Mouse (Mus musculus): ENCODE measurements around the gene Krt33a. TPM values are rescaled to one million over a fixed set of nuclear protein-coding genes. Genes with fewer than 3 reads are reported as not detected.

Krt33a gene
- polyA plus RNA-seq, 1 experiment from 2014 or later: not detected

DNA sequence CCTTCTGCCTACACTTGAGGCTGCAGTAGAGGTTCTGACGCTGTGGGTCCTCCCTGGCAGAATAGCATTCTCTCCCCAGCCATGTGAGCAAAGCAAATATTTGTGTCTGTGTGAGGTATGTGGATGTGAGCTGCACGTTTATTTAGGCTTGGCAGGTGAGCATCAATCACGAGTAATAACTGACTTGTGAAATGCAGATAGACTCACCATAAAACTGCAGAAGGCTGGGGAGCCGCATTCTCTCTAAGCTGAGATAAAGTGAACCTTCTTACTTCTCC is 21.7 kb downstream of the Krt33a start:
- Histone ChIP-seq H3K9ac (ENCODE audit: low read depth, low read length) (no peak overlapping the region), H3K4me1 (replicated peaks; ENCODE audit: control insufficient read depth, insufficient read depth, low read length) (no peaks in the 10 kb centered on the region), H3K27me3 (replicated peaks; ENCODE audit: control insufficient read depth, insufficient read depth, low read length) (no peaks in the 10 kb centered on the region), H3K4me2 (no peak overlapping the region), H3K36me3 (ENCODE audit: control insufficient read depth, insufficient read depth, low read length) (no peaks in the 10 kb centered on the region), H3K9me3 (ENCODE audit: control insufficient read depth, low read length) (no peaks in the 10 kb centered on the region), H3K27ac (ENCODE audit: low read depth, low read length) (no peak overlapping the region), H3K4me3 (ENCODE audit: low read depth, low read length) (no peak overlapping the region)
- ATAC-seq (replicated peaks; ENCODE audit: low FRiP score) (no peak), DNase-seq (ENCODE audit: low spot score) (no peak)
- 57% methylated on average over 4 of the region's 4 CpGs for WGBS

- Histone ChIP-seq H3K9ac (ENCODE audit: low read depth, low read length) (no peak within 1 kb of the TSS), H3K4me2 (no peak within 1 kb of the TSS), H3K9me3 (ENCODE audit: control insufficient read depth, low read length) (no peaks in the 10 kb centered on the region), H3K36me3 (ENCODE audit: control insufficient read depth, insufficient read depth, low read length) (no peaks in the 10 kb centered on the region), H3K4me1 (replicated peaks; ENCODE audit: control insufficient read depth, insufficient read depth, low read length) (no peaks in the 10 kb centered on the region), H3K27me3 (replicated peaks; ENCODE audit: control insufficient read depth, insufficient read depth, low read length) (no peaks in the 10 kb centered on the region), H3K27ac (ENCODE audit: low read depth, low read length) (no peak within 1 kb of the TSS), H3K4me3 (ENCODE audit: low read depth, low read length) (no peak within 1 kb of the TSS)
- no peak for ATAC-seq (replicated peaks; ENCODE audit: low FRiP score)
- WGBS: 27% methylated on average over 25 of the region's 26 CpGs
- DNase-seq (ENCODE audit: low spot score): no peak
These were observed 22.2 kb downstream of the Krt33a start, which contains the start of gene Krtap17-1 for GRCm38 (mm10) chr11:99993620-99994383. Krtap17-1 (minus strand) TSS chr11:99993994.

- ATAC-seq (replicated peaks; ENCODE audit: low FRiP score) (no peak), DNase-seq (ENCODE audit: low spot score) (no peak)
- no peaks in the 10 kb centered on the region for H3K9me3 ChIP-seq (ENCODE audit: control insufficient read depth, low read length)
- 79% methylated on average over 3 of the region's 3 CpGs for WGBS
- H3K27ac ChIP-seq (ENCODE audit: low read depth, low read length): no peak overlapping the region
- H3K36me3 ChIP-seq (ENCODE audit: control insufficient read depth, insufficient read depth, low read length): no peaks in the 10 kb centered on the region
- H3K4me3 ChIP-seq (ENCODE audit: low read depth, low read length): no peak overlapping the region
- H3K9ac ChIP-seq (ENCODE audit: low read depth, low read length): no peak overlapping the region
- H3K4me2 ChIP-seq: no peak overlapping the region
- H3K4me1 ChIP-seq (replicated peaks; ENCODE audit: control insufficient read depth, insufficient read depth, low read length): no peaks in the 10 kb centered on the region
- H3K27me3 ChIP-seq (replicated peaks; ENCODE audit: control insufficient read depth, insufficient read depth, low read length): no peaks in the 10 kb centered on the region
These were observed 25.4 kb downstream of the Krt33a start for GRCm38 (mm10) chr11:99990571-99990970.

GRCm38 (mm10) chr11:99989881-99990405 is 26.1 kb downstream of the Krt33a start:
- ATAC-seq (replicated peaks; ENCODE audit: low FRiP score): no peak
- no peak overlapping the region for H3K27ac ChIP-seq (ENCODE audit: low read depth, low read length)
- no peaks in the 10 kb centered on the region for H3K9me3 ChIP-seq (ENCODE audit: control insufficient read depth, low read length)
- 71% methylated on average over 6 of the region's 6 CpGs for WGBS
- H3K27me3 ChIP-seq (replicated peaks; ENCODE audit: control insufficient read depth, insufficient read depth, low read length): no peaks in the 10 kb centered on the region
- H3K9ac ChIP-seq (ENCODE audit: low read depth, low read length): no peak overlapping the region
- no peak overlapping the region for H3K4me2 ChIP-seq
- no peaks in the 10 kb centered on the region for H3K36me3 ChIP-seq (ENCODE audit: control insufficient read depth, insufficient read depth, low read length)
- DNase-seq (ENCODE audit: low spot score): no peak
- H3K4me1 ChIP-seq (replicated peaks; ENCODE audit: control insufficient read depth, insufficient read depth, low read length): no peaks in the 10 kb centered on the region
- H3K4me3 ChIP-seq (ENCODE audit: low read depth, low read length): no peak overlapping the region

DNA sequence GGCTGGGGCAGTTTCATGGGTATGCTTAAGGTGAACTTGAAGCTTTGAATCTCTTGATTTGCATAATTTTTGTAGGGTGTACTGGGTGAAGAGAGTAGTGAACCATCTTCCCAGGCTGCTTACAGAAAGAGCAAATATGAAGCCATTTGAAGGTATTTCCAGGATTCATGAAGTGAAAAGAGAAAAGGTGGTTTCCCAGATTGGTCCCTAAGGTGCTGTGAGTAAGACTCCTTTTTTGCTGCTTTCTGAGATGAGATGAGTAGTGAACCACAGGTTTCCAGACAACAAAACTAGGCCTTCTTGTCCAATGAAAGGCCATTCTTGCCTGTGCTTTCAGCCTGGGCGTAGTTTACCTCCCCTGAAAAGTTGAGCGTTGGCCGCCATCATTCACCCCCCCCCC is 27.5 kb downstream of the Krt33a start:
- 89% methylated on average over 3 of the region's 3 CpGs for WGBS
- ATAC-seq (replicated peaks; ENCODE audit: low FRiP score) (no peak), DNase-seq (ENCODE audit: low spot score) (no peak)
- Histone ChIP-seq H3K4me2 (no peak overlapping the region), H3K9me3 (ENCODE audit: control insufficient read depth, low read length) (no peaks in the 10 kb centered on the region), H3K27ac (ENCODE audit: low read depth, low read length) (no peak overlapping the region), H3K9ac (ENCODE audit: low read depth, low read length) (no peak overlapping the region), H3K27me3 (replicated peaks; ENCODE audit: control insufficient read depth, insufficient read depth, low read length) (no peaks in the 10 kb centered on the region), H3K36me3 (ENCODE audit: control insufficient read depth, insufficient read depth, low read length) (no peaks in the 10 kb centered on the region), H3K4me3 (ENCODE audit: low read depth, low read length) (no peak overlapping the region), H3K4me1 (replicated peaks; ENCODE audit: control insufficient read depth, insufficient read depth, low read length) (no peaks in the 10 kb centered on the region)

DNA sequence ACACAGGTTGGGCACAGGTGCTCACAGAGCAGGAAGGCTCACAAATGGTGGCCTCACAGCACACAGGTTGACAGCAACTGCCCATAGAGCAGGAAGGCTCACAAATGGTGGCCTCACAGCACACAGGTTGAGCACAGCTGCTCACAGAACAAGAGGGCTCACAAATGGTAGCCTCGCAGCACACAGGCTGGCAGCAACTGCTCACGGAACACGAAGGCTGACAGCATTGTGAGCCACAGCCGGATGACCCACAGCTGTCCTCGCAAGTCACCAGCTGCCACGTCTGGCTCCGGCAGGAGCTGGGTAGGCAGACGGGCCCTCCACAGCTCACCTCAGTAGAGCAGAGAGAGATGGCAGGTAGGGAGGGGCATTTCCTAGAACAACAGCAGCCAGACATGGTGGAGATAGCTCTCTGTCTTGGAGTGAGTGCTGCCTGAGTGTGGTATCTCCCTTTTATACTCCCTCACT is 29.8 kb downstream of the Krt33a start, which contains the start of gene Krtap16-1:
Gene Krtap16-1 (minus strand): TSS at position 418 of the 468 bp plus-strand sequence.
- WGBS: 83% methylated on average over 8 of the region's 8 CpGs
- Histone ChIP-seq H3K27ac (ENCODE audit: low read depth, low read length) (no peak within 1 kb of the TSS), H3K36me3 (ENCODE audit: control insufficient read depth, insufficient read depth, low read length) (no peaks in the 10 kb centered on the region), H3K4me3 (ENCODE audit: low read depth, low read length) (no peak within 1 kb of the TSS), H3K4me1 (replicated peaks; ENCODE audit: control insufficient read depth, insufficient read depth, low read length) (no peaks in the 10 kb centered on the region), H3K4me2 (no peak within 1 kb of the TSS), H3K27me3 (replicated peaks; ENCODE audit: control insufficient read depth, insufficient read depth, low read length) (no peaks in the 10 kb centered on the region), H3K9ac (ENCODE audit: low read depth, low read length) (no peak within 1 kb of the TSS), H3K9me3 (ENCODE audit: control insufficient read depth, low read length) (no peaks in the 10 kb centered on the region)
- no peak for DNase-seq (ENCODE audit: low spot score)
- ATAC-seq (replicated peaks; ENCODE audit: low FRiP score): no peak

- no peaks in the 10 kb centered on the region for H3K27me3 ChIP-seq (replicated peaks; ENCODE audit: control insufficient read depth, insufficient read depth, low read length)
- no peak overlapping the region for H3K4me3 ChIP-seq (ENCODE audit: low read depth, low read length)
- no peak for ATAC-seq (replicated peaks; ENCODE audit: low FRiP score)
- no peaks in the 10 kb centered on the region for H3K36me3 ChIP-seq (ENCODE audit: control insufficient read depth, insufficient read depth, low read length)
- H3K4me1 ChIP-seq (replicated peaks; ENCODE audit: control insufficient read depth, insufficient read depth, low read length): no peaks in the 10 kb centered on the region
- 82% methylated on average over 20 of the region's 20 CpGs for WGBS
- no peak overlapping the region for H3K27ac ChIP-seq (ENCODE audit: low read depth, low read length)
- no peak overlapping the region for H3K4me2 ChIP-seq
- no peak for DNase-seq (ENCODE audit: low spot score)
- H3K9ac ChIP-seq (ENCODE audit: low read depth, low read length): no peak overlapping the region
- no peaks in the 10 kb centered on the region for H3K9me3 ChIP-seq (ENCODE audit: control insufficient read depth, low read length)
These were observed 30.5 kb downstream of the Krt33a start for GRCm38 (mm10) chr11:99985291-99986092.

- Histone ChIP-seq H3K4me1 (replicated peaks; ENCODE audit: control insufficient read depth, insufficient read depth, low read length) (no peaks in the 10 kb centered on the region), H3K4me2 (no peak overlapping the region), H3K9me3 (ENCODE audit: control insufficient read depth, low read length) (no peaks in the 10 kb centered on the region), H3K27me3 (replicated peaks; ENCODE audit: control insufficient read depth, insufficient read depth, low read length) (no peaks in the 10 kb centered on the region), H3K36me3 (ENCODE audit: control insufficient read depth, insufficient read depth, low read length) (no peaks in the 10 kb centered on the region), H3K27ac (ENCODE audit: low read depth, low read length) (no peak overlapping the region), H3K4me3 (ENCODE audit: low read depth, low read length) (no peak overlapping the region), H3K9ac (ENCODE audit: low read depth, low read length) (no peak overlapping the region)
- 88% methylated on average over 1 of the region's 1 CpGs for WGBS
- DNase-seq (ENCODE audit: low spot score) (no peak), ATAC-seq (replicated peaks; ENCODE audit: low FRiP score) (no peak)
These were observed 32.6 kb downstream of the Krt33a start for GRCm38 (mm10) chr11:99983442-99983841.

Data from liver, embryonic 11.5 days (tissue).